Mouse (Mus musculus): ENCODE results near the gene Rbfox2. TPM values are rescaled to one million over a fixed set of nuclear protein-coding genes. Genes with fewer than 3 reads are reported as not detected.

The Rbfox2 gene
- polyA plus RNA-seq, 1 experiment: 78.3 TPM

GRCm38 (mm10) chr15:77350117-77350516 lies 43.3 kb upstream of the Rbfox2 start:
- Histone ChIP-seq H3K27me3 (ENCODE audit: control insufficient read depth, insufficient read depth, low read length, poor library complexity, severe bottlenecking) (no peaks in the 10 kb centered on the region), H3K9ac (ENCODE audit: low read depth, poor library complexity, severe bottlenecking) (no peak overlapping the region), H3K27ac (ENCODE audit: insufficient read depth, low read length) (no peak overlapping the region), H3K4me3 (ENCODE audit: low read depth, low read length) (no peak overlapping the region), H3K4me1 (ENCODE audit: control insufficient read depth, insufficient read depth, low read length) (peaks cover 11% of the 10 kb centered on the region), H3K36me3 (ENCODE audit: control insufficient read depth, insufficient read depth, low read length, poor library complexity, severe bottlenecking) (no peaks in the 10 kb centered on the region), H3K9me3 (replicated peaks; ENCODE audit: control insufficient read depth, insufficient read depth, low read length, poor library complexity, severe bottlenecking) (no peaks in the 10 kb centered on the region)
- TF ChIP-seq EP300 (IDR thresholded peaks at IDR 0.05; ENCODE audit: insufficient read depth, low read depth, low read length) (no peak), CTCF (IDR thresholded peaks at IDR 0.05; ENCODE audit: low read depth, low read length) (no peak), POLR2A (IDR thresholded peaks at IDR 0.05; ENCODE audit: insufficient read depth, low read length) (no peak)

GRCm38 (mm10) chr15:77348146-77348545 lies 41.3 kb upstream of the Rbfox2 start:
- Histone ChIP-seq H3K36me3 (ENCODE audit: control insufficient read depth, insufficient read depth, low read length, poor library complexity, severe bottlenecking) (no peaks in the 10 kb centered on the region), H3K9me3 (replicated peaks; ENCODE audit: control insufficient read depth, insufficient read depth, low read length, poor library complexity, severe bottlenecking) (no peaks in the 10 kb centered on the region), H3K4me3 (ENCODE audit: low read depth, low read length) (no peak overlapping the region), H3K27ac (ENCODE audit: insufficient read depth, low read length) (peak overlapping the region; percentile 57), H3K4me1 (ENCODE audit: control insufficient read depth, insufficient read depth, low read length) (peaks cover 1% of the 10 kb centered on the region), H3K27me3 (ENCODE audit: control insufficient read depth, insufficient read depth, low read length, poor library complexity, severe bottlenecking) (no peaks in the 10 kb centered on the region), H3K9ac (ENCODE audit: low read depth, poor library complexity, severe bottlenecking) (no peak overlapping the region)
- TF ChIP-seq POLR2A (IDR thresholded peaks at IDR 0.05; ENCODE audit: insufficient read depth, low read length) (no peak), CTCF (IDR thresholded peaks at IDR 0.05; ENCODE audit: low read depth, low read length) (no peak), EP300 (IDR thresholded peaks at IDR 0.05; ENCODE audit: insufficient read depth, low read depth, low read length) (no peak)

- Histone ChIP-seq H3K4me1 (ENCODE audit: control insufficient read depth, insufficient read depth, low read length) (peaks cover 2% of the 10 kb centered on the region), H3K9me3 (replicated peaks; ENCODE audit: control insufficient read depth, insufficient read depth, low read length, poor library complexity, severe bottlenecking) (no peaks in the 10 kb centered on the region), H3K36me3 (ENCODE audit: control insufficient read depth, insufficient read depth, low read length, poor library complexity, severe bottlenecking) (no peaks in the 10 kb centered on the region), H3K9ac (ENCODE audit: low read depth, poor library complexity, severe bottlenecking) (peak overlapping the region; percentile 46), H3K4me3 (ENCODE audit: low read depth, low read length) (peak overlapping the region; percentile 19), H3K27ac (ENCODE audit: insufficient read depth, low read length) (peak overlapping the region; percentile 70), H3K27me3 (ENCODE audit: control insufficient read depth, insufficient read depth, low read length, poor library complexity, severe bottlenecking) (no peaks in the 10 kb centered on the region)
- TF ChIP-seq EP300 (IDR thresholded peaks at IDR 0.05; ENCODE audit: insufficient read depth, low read depth, low read length) (0 out of 2 replicates have a peak, but pooled peaks have one; percentile 41), POLR2A (IDR thresholded peaks at IDR 0.05; ENCODE audit: insufficient read depth, low read length) (no peak), CTCF (IDR thresholded peaks at IDR 0.05; ENCODE audit: low read depth, low read length) (no peak)
These were observed 37.6 kb upstream of the Rbfox2 start for GRCm38 (mm10) chr15:77344127-77345125.

- Histone ChIP-seq H3K27ac (ENCODE audit: insufficient read depth, low read length) (peak overlapping the region; percentile 70), H3K36me3 (ENCODE audit: control insufficient read depth, insufficient read depth, low read length, poor library complexity, severe bottlenecking) (no peaks in the 10 kb centered on the region), H3K27me3 (ENCODE audit: control insufficient read depth, insufficient read depth, low read length, poor library complexity, severe bottlenecking) (no peaks in the 10 kb centered on the region), H3K4me1 (ENCODE audit: control insufficient read depth, insufficient read depth, low read length) (peaks cover 2% of the 10 kb centered on the region), H3K4me3 (ENCODE audit: low read depth, low read length) (peak overlapping the region; percentile 63), H3K9me3 (replicated peaks; ENCODE audit: control insufficient read depth, insufficient read depth, low read length, poor library complexity, severe bottlenecking) (no peaks in the 10 kb centered on the region), H3K9ac (ENCODE audit: low read depth, poor library complexity, severe bottlenecking) (peak overlapping the region; percentile 46)
- TF ChIP-seq CTCF (IDR thresholded peaks at IDR 0.05; ENCODE audit: low read depth, low read length) (peak; percentile 88), POLR2A (IDR thresholded peaks at IDR 0.05; ENCODE audit: insufficient read depth, low read length) (no peak), EP300 (IDR thresholded peaks at IDR 0.05; ENCODE audit: insufficient read depth, low read depth, low read length) (peak; percentile 63; the same call in 1 of the 2 replicates)
These were observed 36.8 kb upstream of the Rbfox2 start for GRCm38 (mm10) chr15:77343527-77344091.

- Histone ChIP-seq H3K36me3 (ENCODE audit: control insufficient read depth, insufficient read depth, low read length, poor library complexity, severe bottlenecking) (no peaks in the 10 kb centered on the region), H3K27me3 (ENCODE audit: control insufficient read depth, insufficient read depth, low read length, poor library complexity, severe bottlenecking) (no peaks in the 10 kb centered on the region), H3K9me3 (replicated peaks; ENCODE audit: control insufficient read depth, insufficient read depth, low read length, poor library complexity, severe bottlenecking) (no peaks in the 10 kb centered on the region), H3K4me1 (ENCODE audit: control insufficient read depth, insufficient read depth, low read length) (peaks cover 2% of the 10 kb centered on the region), H3K27ac (ENCODE audit: insufficient read depth, low read length) (0 out of 2 replicates have a peak overlapping the region, but pooled peaks have one; percentile 17), H3K4me3 (ENCODE audit: low read depth, low read length) (peak overlapping the region; percentile 63), H3K9ac (ENCODE audit: low read depth, poor library complexity, severe bottlenecking) (peak overlapping the region; percentile 46)
- no peak for TF ChIP-seq POLR2A (IDR thresholded peaks at IDR 0.05; ENCODE audit: insufficient read depth, low read length)
- TF ChIP-seq CTCF (IDR thresholded peaks at IDR 0.05; ENCODE audit: low read depth, low read length): no peak
- no peak for TF ChIP-seq EP300 (IDR thresholded peaks at IDR 0.05; ENCODE audit: insufficient read depth, low read depth, low read length)
These were observed 36.2 kb upstream of the Rbfox2 start for GRCm38 (mm10) chr15:77342962-77343526.
